Mouse (Mus musculus): ENCODE results near the gene Foxi1.
"Not testable (repeated sequence)": the region's sequence is repeated elsewhere in the genome, so short reads cannot be mapped to it uniquely, and the experiment has no call there.

Gene Foxi1

GRCm38 (mm10) chr11:34207989-34208388 lies at the start of gene Foxi1:
Gene Foxi1 (minus strand): TSS chr11:34208089.
- DNase-seq (ENCODE audit: low spot score in 2 of 2), result no peak

GRCm38 (mm10) chr11:34242979-34243378 lies 35.1 kb upstream of the Foxi1 start:
- no peak for DNase-seq (ENCODE audit: low spot score in 2 of 2)

- no peak for DNase-seq (ENCODE audit: low spot score in 2 of 2)
These were observed 32.4 kb upstream of the Foxi1 start for GRCm38 (mm10) chr11:34240252-34240651.

GRCm38 (mm10) chr11:34239691-34240090 lies 31.8 kb upstream of the Foxi1 start:
- DNase-seq (ENCODE audit: low spot score in 2 of 2), result peak; percentile 28 to 47

- no peak for DNase-seq (ENCODE audit: low spot score in 2 of 2)
These were observed 29.0 kb upstream of the Foxi1 start for GRCm38 (mm10) chr11:34236885-34237284.

GRCm38 (mm10) chr11:34236091-34236759 lies 28.3 kb upstream of the Foxi1 start:
- no peak for DNase-seq (ENCODE audit: low spot score in 2 of 2)

GRCm38 (mm10) chr11:34228758-34229364 lies 21.0 kb upstream of the Foxi1 start:
- DNase-seq (ENCODE audit: low spot score in 2 of 2), result peak in 1 of 2 experiments; percentile 13

- DNase-seq (ENCODE audit: low spot score in 2 of 2), result no peak
These were observed 19.3 kb upstream of the Foxi1 start for GRCm38 (mm10) chr11:34227180-34227579.

- not testable (repeated sequence) for DNase-seq (ENCODE audit: low spot score in 2 of 2)
These were observed 12.7 kb upstream of the Foxi1 start for GRCm38 (mm10) chr11:34220596-34220995.

- peak; percentile 15 to 56 for DNase-seq (ENCODE audit: low spot score in 2 of 2)
These were observed 5.0 kb upstream of the Foxi1 start for GRCm38 (mm10) chr11:34212853-34213252.

- no peak for DNase-seq (ENCODE audit: low spot score in 2 of 2)
These were observed 5.1 kb downstream of the Foxi1 start for GRCm38 (mm10) chr11:34202769-34203168.

- no peak for DNase-seq (ENCODE audit: low spot score in 2 of 2)
These were observed 12.7 kb downstream of the Foxi1 start for GRCm38 (mm10) chr11:34195142-34195541.

- DNase-seq (ENCODE audit: low spot score in 2 of 2), result no peak
These were observed 13.5 kb downstream of the Foxi1 start for GRCm38 (mm10) chr11:34194158-34194941.

GRCm38 (mm10) chr11:34193658-34194057 lies 14.2 kb downstream of the Foxi1 start:
- no peak for DNase-seq (ENCODE audit: low spot score in 2 of 2)

GRCm38 (mm10) chr11:34184266-34184665 lies 23.6 kb downstream of the Foxi1 start:
- peak; percentile 22 to 33 for DNase-seq (ENCODE audit: low spot score in 2 of 2)

- peak; percentile 63 to 77 for DNase-seq (ENCODE audit: low spot score in 2 of 2)
These were observed 26.4 kb downstream of the Foxi1 start for GRCm38 (mm10) chr11:34181214-34182117.

- peak in 1 of 2 experiments; percentile 6 for DNase-seq (ENCODE audit: low spot score in 2 of 2)
These were observed 29.1 kb downstream of the Foxi1 start for GRCm38 (mm10) chr11:34178752-34179151.

GRCm38 (mm10) chr11:34176371-34176770 lies 31.5 kb downstream of the Foxi1 start:
- DNase-seq (ENCODE audit: low spot score in 2 of 2), result no peak

- no peak for DNase-seq (ENCODE audit: low spot score in 2 of 2)
These were observed 36.7 kb downstream of the Foxi1 start for GRCm38 (mm10) chr11:34171221-34171620.

GRCm38 (mm10) chr11:34169464-34169894 lies 38.4 kb downstream of the Foxi1 start:
- DNase-seq (ENCODE audit: low spot score in 2 of 2), result peak; percentile 24 to 48

GRCm38 (mm10) chr11:34166392-34166791 lies 41.5 kb downstream of the Foxi1 start:
- DNase-seq (ENCODE audit: low spot score in 2 of 2), result no peak
